Mouse (Mus musculus) CH12.LX (cell line): ENCODE data around the gene Myt1l. TPM values are rescaled to one million over a fixed set of nuclear protein-coding genes. Genes with fewer than 3 reads are reported as not detected.
A peak's percentile ranks its signal among the peaks of the same experiment; 100 is the strongest.

Experiments
- DNase-seq: peaks from one replicate; pipeline ENCODE4 v3.0.0-alpha.2; 2013; ENCODE audit errors: extremely low read depth
- H3K27ac ChIP-seq: 2 replicates; pipeline ENCODE4 v1.5.1; 2012; ENCODE audit warnings: low read depth, mild to moderate bottlenecking, control low read depth, moderate library complexity; ENCODE audit not compliant: insufficient read depth
- H3K27me3 ChIP-seq: replicated peaks from 2 replicates; pipeline ENCODE3; 2012; ENCODE audit warnings: inconsistent platforms
- H3K36me3 ChIP-seq, 2 experiments: replicated peaks in 1 of 2; 2 replicates each; pipeline versions ENCODE3 to v1.6.1; 2012; ENCODE audit warnings: inconsistent platforms in 1 of 2, low read length in 1 of 2, mild to moderate bottlenecking in 1 of 2, mixed read lengths in 1 of 2, moderate library complexity in 1 of 2; ENCODE audit not compliant: control insufficient read depth in 1 of 2, insufficient read depth in 1 of 2
- H3K4me1 ChIP-seq, 2 experiments: 2 replicates each; pipeline ENCODE4 v1.6.1; 2012; ENCODE audit warnings: inconsistent platforms in 1 of 2, moderate library complexity in 1 of 2; ENCODE audit not compliant: insufficient read depth in 2 of 2, control insufficient read depth in 1 of 2
- H3K4me2 ChIP-seq: 2 replicates; pipeline ENCODE4 v1.6.1; 2012; ENCODE audit warnings: low read depth, mild to moderate bottlenecking, control low read depth; ENCODE audit not compliant: poor library complexity, insufficient read depth, severe bottlenecking
- H3K4me3 ChIP-seq, 3 experiments: fragments of 150-350 bp in 1 of 3; sonication (generic) in 1 of 3; replicated peaks in 1 of 3; 2 replicates each; pipeline versions ENCODE3 to v1.5.1; 2011 to 2012; ENCODE audit warnings: low read depth in 2 of 3, low read length in 2 of 3, mild to moderate bottlenecking in 2 of 3, moderate library complexity in 2 of 3, control low read depth in 1 of 3, improper control_type of control experiment in 1 of 3, inconsistent platforms in 1 of 3, mixed read lengths in 1 of 3; ENCODE audit not compliant: poor library complexity in 1 of 3
- H3K79me2 ChIP-seq: replicated peaks from 2 replicates; pipeline ENCODE4 v1.6.1; 2012; ENCODE audit warnings: mild to moderate bottlenecking, moderate library complexity; ENCODE audit not compliant: control insufficient read depth, poor library complexity, insufficient read depth, severe bottlenecking; ENCODE audit errors: extremely low read depth
- H3K9ac ChIP-seq: 2 replicates; pipeline ENCODE4 v1.6.1; 2012; ENCODE audit warnings: low read depth, mild to moderate bottlenecking, control low read depth, moderate library complexity; ENCODE audit not compliant: insufficient read depth
- H3K9me3 ChIP-seq: replicated peaks from 2 replicates; pipeline ENCODE3; 2012; ENCODE audit warnings: low read length, inconsistent platforms, mixed read lengths
- CHD1 ChIP-seq: IDR thresholded peaks from 2 replicates; pipeline ENCODE4 v1.6.1; 2012; ENCODE audit warnings: low read depth, low read length, improper control_type of control experiment, inconsistent platforms
- CTCF ChIP-seq, 2 experiments: IDR thresholded peaks in 1 of 2; conservative IDR thresholded peaks in 1 of 2; 2 replicates each; pipeline ENCODE4 v1.5.1; 2011 to 2012; ENCODE audit warnings: low read depth in 2 of 2, low read length in 2 of 2, improper control_type of control experiment in 1 of 2, inconsistent platforms in 1 of 2, mild to moderate bottlenecking in 1 of 2, moderate library complexity in 1 of 2
- E2F4 ChIP-seq: IDR thresholded peaks from 2 replicates; pipeline ENCODE4 v1.6.1; 2011; ENCODE audit warnings: low read depth, low read length, improper control_type of control experiment; ENCODE audit not compliant: insufficient replicate concordance
- ELF1 ChIP-seq: IDR thresholded peaks from 2 replicates; pipeline ENCODE4 v1.6.1; 2014; ENCODE audit warnings: low read depth, mild to moderate bottlenecking, inconsistent platforms, low read length, improper control_type of control experiment
- EP300 ChIP-seq: IDR thresholded peaks from 2 replicates; pipeline ENCODE4 v1.6.1; 2011; ENCODE audit warnings: low read length, improper control_type of control experiment
- ETS1 ChIP-seq: conservative IDR thresholded peaks from 2 replicates; pipeline ENCODE4 v1.6.1; 2012; ENCODE audit warnings: low read depth, mild to moderate bottlenecking, inconsistent platforms, low read length, improper control_type of control experiment, moderate library complexity
- JUN ChIP-seq: IDR thresholded peaks from 2 replicates; pipeline ENCODE4 v1.6.1; 2011; ENCODE audit warnings: low read depth, mild to moderate bottlenecking, low read length, improper control_type of control experiment, moderate library complexity; ENCODE audit not compliant: insufficient read depth
- MAFK ChIP-seq: IDR thresholded peaks from 2 replicates; pipeline ENCODE4 v1.6.1; 2011; ENCODE audit warnings: low read length, improper control_type of control experiment; ENCODE audit not compliant: insufficient replicate concordance
- MEF2A ChIP-seq: IDR thresholded peaks from 2 replicates; pipeline ENCODE4 v1.6.1; 2014; ENCODE audit warnings: low read depth, mild to moderate bottlenecking, inconsistent platforms, low read length, improper control_type of control experiment, borderline replicate concordance
- MXI1 ChIP-seq: IDR thresholded peaks from 2 replicates; pipeline ENCODE4 v1.6.1; 2011; ENCODE audit warnings: mild to moderate bottlenecking, low read depth, low read length, improper control_type of control experiment
- MYC ChIP-seq: IDR thresholded peaks from 2 replicates; pipeline ENCODE4 v1.6.1; 2011; ENCODE audit warnings: low read depth, mild to moderate bottlenecking, improper control_type of control experiment, low read length
- NRF1 ChIP-seq: IDR thresholded peaks from 2 replicates; pipeline ENCODE4 v1.6.1; 2014; ENCODE audit warnings: low read depth, mild to moderate bottlenecking, inconsistent platforms, low read length, improper control_type of control experiment, moderate library complexity
- PAX5 ChIP-seq: IDR thresholded peaks from 2 replicates; pipeline ENCODE4 v1.6.1; 2012; ENCODE audit warnings: low read length, inconsistent platforms, mixed read lengths
- RAD21 ChIP-seq: IDR thresholded peaks from 2 replicates; pipeline ENCODE4 v1.6.1; 2011; ENCODE audit warnings: low read depth, mild to moderate bottlenecking, low read length, improper control_type of control experiment, moderate library complexity
- SMC3 ChIP-seq: IDR thresholded peaks from 2 replicates; pipeline ENCODE4 v1.6.1; 2011; ENCODE audit warnings: low read depth, low read length, improper control_type of control experiment
- TBP ChIP-seq: conservative IDR thresholded peaks from 2 replicates; pipeline ENCODE4 v1.6.1; 2011; ENCODE audit warnings: low read depth, low read length, improper control_type of control experiment
- ZC3H11A ChIP-seq: IDR thresholded peaks from 2 replicates; pipeline ENCODE4 v1.6.1; 2012; ENCODE audit warnings: low read depth, mild to moderate bottlenecking, inconsistent platforms, low read length, improper control_type of control experiment
- ZKSCAN1 ChIP-seq: IDR thresholded peaks from 2 replicates; pipeline ENCODE4 v1.6.1; 2012; ENCODE audit warnings: low read depth, inconsistent platforms, low read length, improper control_type of control experiment, borderline replicate concordance
- ZNF384 ChIP-seq: IDR thresholded peaks from 2 replicates; pipeline ENCODE4 v1.6.1; 2012; ENCODE audit warnings: low read depth, low read length, improper control_type of control experiment, inconsistent platforms
- dilution Hi-C: fragments of 300-500 bp; cut with MboI; formaldehyde crosslinking; loops from 2 replicates; pipeline ENCODE4 v1.14.3; 2020; ENCODE audit warnings: low sequenced_read_pairs; ENCODE audit not compliant: extremely low pct_unique_long_range_greater_than_20kb, extremely low pct_ligation_motif_present
- in situ Hi-C: fragments of 300-500 bp; cut with MboI; formaldehyde crosslinking; loops from 3 replicates; pipeline ENCODE4 v1.14.3; 2019; ENCODE audit warnings: low sequenced_read_pairs, low pct_ligation_motif_present, low pct_unique_long_range_greater_than_20kb, mixed read lengths
- polyA plus RNA-seq: library from polyadenylated mRNA; unstranded; fragments of >175 nt; gene quantifications from 2 replicates; pipeline ENCODE4 v1.2.1, GENCODE M21; 2012; ENCODE audit warnings: low read depth; ENCODE audit not compliant: insufficient read length
- total RNA-seq, 2 experiments: library from RNA; depleted of rRNA; stranded (reverse); fragments of 300-350 nt in 1 of 2; fragments of >200 nt in 1 of 2; gene quantifications; 2 replicates each; pipeline ENCODE4 v1.2.3; 2012 to 2014

The Myt1l gene
- total and polyA plus RNA-seq, 3 experiments, result 0.31 to 1.1 TPM; not detected in 1

GRCm38 (mm10) chr12:29882871-29883617 lies 354.9 kb downstream of the Myt1l start:
- peak; percentile 69 for DNase-seq

GRCm38 (mm10) chr12:29884376-29884775 lies 356.2 kb downstream of the Myt1l start:
- Histone ChIP-seq H3K4me2 (no peak overlapping the region), H3K79me2 (no peaks in the 10 kb centered on the region), H3K4me1 (peaks cover 3 to 16% of the 10 kb centered on the region in 2 experiments; a peak in 2 of 4 replicates), H3K36me3 (no peaks in the 10 kb centered on the region), H3K4me3 (no peak overlapping the region), H3K27me3 (no peaks in the 10 kb centered on the region), H3K9ac (no peak overlapping the region), H3K9me3 (no peaks in the 10 kb centered on the region), H3K27ac (no peak overlapping the region)
- in situ Hi-C loops (no loop called here), dilution Hi-C loops (no loop called here)
- no peak for DNase-seq
- TF ChIP-seq NRF1 (no peak), ZC3H11A (no peak), MEF2A (no peak), JUN (no peak), ETS1 (no peak), EP300 (no peak), ZKSCAN1 (no peak), E2F4 (no peak)

More at GRCm38 (mm10) chr12:29882871-29883617, 354.9 kb downstream of the Myt1l start:
- Histone ChIP-seq H3K4me3 (no peak overlapping the region), H3K27me3 (no peaks in the 10 kb centered on the region), H3K79me2 (no peaks in the 10 kb centered on the region), H3K4me2 (peak overlapping the region; percentile 37; the same call in 1 of the 2 replicates), H3K9me3 (no peaks in the 10 kb centered on the region), H3K36me3 (no peaks in the 10 kb centered on the region), H3K4me1 (peaks cover 3 to 16% of the 10 kb centered on the region in 2 experiments; a peak in 2 of 4 replicates), H3K9ac (no peak overlapping the region), H3K27ac (no peak overlapping the region)
- dilution Hi-C loops (no loop called here), in situ Hi-C loops (no loop called here)
- TF ChIP-seq ZNF384 (no peak), ELF1 (no peak), MXI1 (no peak), MYC (no peak), SMC3 (peak; percentile 66), MAFK (no peak), PAX5 (no peak), CHD1 (no peak), CTCF (conservative IDR thresholded peaks at IDR 0.05 in 1 of 2, IDR thresholded peaks at IDR 0.05 in 1 of 2; ENCODE audit: low read depth in 2 of 2, low read length in 2 of 2) (peak; percentile 24 to 82; a peak in 3 of 4 replicates), RAD21 (peak; percentile 72), TBP (no peak)
